Mouse (Mus musculus) heart, embryonic 10.5 days (tissue): ENCODE results near the gene Hspe1. TPM values are rescaled to one million over a fixed set of nuclear protein-coding genes. Genes with fewer than 3 reads are reported as not detected.
"Not testable (repeated sequence)": the region's sequence is repeated elsewhere in the genome, so short reads cannot be mapped to it uniquely, and the experiment has no call there.

Experiments used
- DNase-seq: peaks from one replicate; pipeline ENCODE4 v3.0.0-alpha.2; 2017; ENCODE audit warnings: low spot score
- H3K27ac ChIP-seq: fragments of 300-500 bp; sonication (generic); 2 replicates; pipeline ENCODE4 v1.5.1; 2016; ENCODE audit warnings: mild to moderate bottlenecking
- H3K27me3 ChIP-seq: fragments of 300-500 bp; sonication (generic); 2 replicates; pipeline ENCODE4 v1.6.1; 2016; ENCODE audit warnings: mild to moderate bottlenecking; ENCODE audit not compliant: poor library complexity, insufficient read depth, severe bottlenecking
- H3K36me3 ChIP-seq: fragments of 300-500 bp; sonication (generic); 2 replicates; pipeline ENCODE4 v1.6.1; 2016; ENCODE audit warnings: mild to moderate bottlenecking, moderate library complexity
- H3K4me1 ChIP-seq: fragments of 300-500 bp; sonication (generic); 2 replicates; pipeline ENCODE4 v1.6.1; 2016; ENCODE audit warnings: mild to moderate bottlenecking
- H3K4me3 ChIP-seq: fragments of 300-500 bp; sonication (generic); 2 replicates; pipeline ENCODE4 v1.5.1; 2016; ENCODE audit warnings: mild to moderate bottlenecking, moderate library complexity
- H3K9me3 ChIP-seq: fragments of 300-500 bp; sonication (generic); 2 replicates; pipeline ENCODE4 v1.6.1; 2016; ENCODE audit warnings: mild to moderate bottlenecking, moderate library complexity
- WGBS: fragments of 180-500 bp; shearing (Covaris S2); methylation state at CpG from one replicate; pipeline ENCODE4 v1.1.7; 2016; 5-methylcytosine and 5-hydroxymethylcytosine counted together
- polyA plus RNA-seq: library from polyadenylated mRNA; unstranded; fragments of >200 nt; fragmentation: Nextera tagmentation; extraction: Ambion mirVana; gene quantifications from 2 replicates; pipeline ENCODE4 v1.2.1, GENCODE M21; 2016

Gene Hspe1
- polyA plus RNA-seq, 1 experiment from 2014 or later: 598 TPM

GRCm38 (mm10) chr1:55061099-55061498 is 26.8 kb upstream of the Hspe1 start:
- Histone ChIP-seq H3K4me1 (0 out of 2 replicates have a peak, but pooled peaks cover 4% of the 10 kb centered on the region), H3K9me3 (no peaks in the 10 kb centered on the region), H3K27me3 (no peaks in the 10 kb centered on the region), H3K4me3 (no peak overlapping the region), H3K36me3 (peaks cover 42% of the 10 kb centered on the region), H3K27ac (no peak overlapping the region)
- 90% methylated on average over 5 of the region's 5 CpGs for WGBS
- no peak for DNase-seq

GRCm38 (mm10) chr1:55061772-55062171 is 26.2 kb upstream of the Hspe1 start:
- peaks cover 43% of the 10 kb centered on the region for H3K36me3 ChIP-seq
- no peaks in the 10 kb centered on the region for H3K9me3 ChIP-seq
- peak; percentile 16 for DNase-seq
- no peaks in the 10 kb centered on the region for H3K27me3 ChIP-seq
- H3K27ac ChIP-seq: no peak overlapping the region
- H3K4me3 ChIP-seq: no peak overlapping the region
- H3K4me1 ChIP-seq: 0 out of 2 replicates have a peak, but pooled peaks cover 4% of the 10 kb centered on the region
- WGBS: 87% methylated on average over 4 of the region's 4 CpGs

- not testable (repeated sequence) for H3K4me3 ChIP-seq, H3K27me3 ChIP-seq, DNase-seq, H3K9me3 ChIP-seq, H3K27ac ChIP-seq
- H3K36me3 ChIP-seq: peaks cover 46% of the 10 kb centered on the region
- peaks cover 10% of the 10 kb centered on the region for H3K4me1 ChIP-seq
These were observed 15.6 kb upstream of the Hspe1 start for GRCm38 (mm10) chr1:55072328-55072727.

GRCm38 (mm10) chr1:55074757-55075156 is 13.2 kb upstream of the Hspe1 start:
- Histone ChIP-seq H3K27me3 (no peaks in the 10 kb centered on the region), H3K36me3 (peaks cover 49% of the 10 kb centered on the region), H3K4me3 (no peak overlapping the region), H3K4me1 (peaks cover 10% of the 10 kb centered on the region), H3K9me3 (no peaks in the 10 kb centered on the region), H3K27ac (no peak overlapping the region)
- DNase-seq: no peak
- 53% methylated on average over 2 of the region's 2 CpGs for whole genome bisulfite sequencing

- peaks cover 60% of the 10 kb centered on the region for H3K36me3 ChIP-seq
- no peak overlapping the region for H3K27ac ChIP-seq
- H3K9me3 ChIP-seq: no peaks in the 10 kb centered on the region
- no peak overlapping the region for H3K4me3 ChIP-seq
- peaks cover 10% of the 10 kb centered on the region for H3K4me1 ChIP-seq
- DNase-seq: no peak
- WGBS: 44% methylated on average over 5 of the region's 5 CpGs
- no peaks in the 10 kb centered on the region for H3K27me3 ChIP-seq
These were observed 12.1 kb upstream of the Hspe1 start for GRCm38 (mm10) chr1:55075652-55076394.

- H3K4me3 ChIP-seq: no peak overlapping the region
- H3K4me1 ChIP-seq: peaks cover 10% of the 10 kb centered on the region
- peaks cover 61% of the 10 kb centered on the region for H3K36me3 ChIP-seq
- H3K9me3 ChIP-seq: no peaks in the 10 kb centered on the region
- no peak overlapping the region for H3K27ac ChIP-seq
- H3K27me3 ChIP-seq: no peaks in the 10 kb centered on the region
- no peak for DNase-seq
These were observed 11.6 kb upstream of the Hspe1 start for GRCm38 (mm10) chr1:55076395-55076743.

- DNase-seq: no peak
- WGBS: 81% methylated on average over 2 of the region's 2 CpGs
- H3K36me3 ChIP-seq: peaks cover 62% of the 10 kb centered on the region
These were observed 10.9 kb upstream of the Hspe1 start for GRCm38 (mm10) chr1:55076849-55077516.

GRCm38 (mm10) chr1:55079677-55080076 is 8.3 kb upstream of the Hspe1 start:
- 93% methylated on average over 4 of the region's 4 CpGs for WGBS
- Histone ChIP-seq H3K4me1 (peaks cover 10% of the 10 kb centered on the region), H3K36me3 (peaks cover 77% of the 10 kb centered on the region), H3K9me3 (no peaks in the 10 kb centered on the region), H3K27me3 (no peaks in the 10 kb centered on the region), H3K27ac (no peak overlapping the region), H3K4me3 (no peak overlapping the region)
- no peak for DNase-seq

More at GRCm38 (mm10) chr1:55076849-55077516, 10.9 kb upstream of the Hspe1 start:
- H3K9me3 ChIP-seq: no peaks in the 10 kb centered on the region
- H3K27me3 ChIP-seq: no peaks in the 10 kb centered on the region
- peaks cover 10% of the 10 kb centered on the region for H3K4me1 ChIP-seq
- H3K4me3 ChIP-seq: no peak overlapping the region
- H3K27ac ChIP-seq: no peak overlapping the region

- Histone ChIP-seq H3K27me3 (no peaks in the 10 kb centered on the region), H3K36me3 (peaks cover 86% of the 10 kb centered on the region), H3K4me1 (peaks cover 6% of the 10 kb centered on the region; the same call in 1 of the 2 replicates), H3K27ac (no peak overlapping the region), H3K9me3 (no peaks in the 10 kb centered on the region), H3K4me3 (no peak overlapping the region)
- WGBS: 82% methylated on average over 1 of the region's 1 CpGs
- no peak for DNase-seq
These were observed 5.8 kb upstream of the Hspe1 start for GRCm38 (mm10) chr1:55082106-55082505.

- Histone ChIP-seq H3K36me3 (peaks cover 62% of the 10 kb centered on the region), H3K27me3 (no peaks in the 10 kb centered on the region), H3K4me3 (peak overlapping the region; percentile 93), H3K9me3 (no peaks in the 10 kb centered on the region), H3K27ac (no peak overlapping the region), H3K4me1 (peaks cover 18% of the 10 kb centered on the region)
- no peak for DNase-seq
- 57% methylated on average over 7 of the region's 7 CpGs for WGBS
These were observed 2.1 kb upstream of the Hspe1 start for GRCm38 (mm10) chr1:55085781-55086366.

GRCm38 (mm10) chr1:55086868-55087400 is 998 bp upstream of the Hspe1 start:
- no peak for DNase-seq
- 1% methylated on average over 13 of the region's 13 CpGs for WGBS
- Histone ChIP-seq H3K4me1 (peaks cover 18% of the 10 kb centered on the region), H3K4me3 (peak overlapping the region; percentile 93), H3K36me3 (peaks cover 61% of the 10 kb centered on the region), H3K27ac (peak overlapping the region; percentile 99), H3K9me3 (no peaks in the 10 kb centered on the region), H3K27me3 (no peaks in the 10 kb centered on the region)

GRCm38 (mm10) chr1:55087401-55087904 is 479 bp upstream of the Hspe1 start:
- WGBS: under 1% methylated on average over 51 of the region's 57 CpGs

More at GRCm38 (mm10) chr1:55087401-55087904, 479 bp upstream of the Hspe1 start:
- H3K4me1 ChIP-seq: peaks cover 18% of the 10 kb centered on the region
- H3K27ac ChIP-seq: peak overlapping the region; percentile 99
- peak; percentile 90 for DNase-seq
- H3K27me3 ChIP-seq: no peaks in the 10 kb centered on the region
- H3K9me3 ChIP-seq: no peaks in the 10 kb centered on the region
- H3K36me3 ChIP-seq: peaks cover 61% of the 10 kb centered on the region
- peak overlapping the region; percentile 93 for H3K4me3 ChIP-seq
